Mouse (Mus musculus): ENCODE measurements around the gene Bhlhe41. TPM values are rescaled to one million over a fixed set of nuclear protein-coding genes. Genes with fewer than 3 reads are reported as not detected.

Gene Bhlhe41
- 1.3 and 1.9 TPM in 2 replicates for polyA plus RNA-seq (2015; fragmentation: Nextera tagmentation; extraction: Ambion mirVana)

- 1% methylated on average over 41 of the region's 57 CpGs for WGBS
- Histone ChIP-seq H3K27me3 (peaks cover 77% of the 10 kb centered on the region), H3K4me3 (peak within 1 kb of the TSS; percentile 62), H3K4me1 (peaks cover 42% of the 10 kb centered on the region), H3K9ac (peak within 1 kb of the TSS; percentile 72), H3K27ac (no peak within 1 kb of the TSS), H3K9me3 (replicated peaks) (no peaks in the 10 kb centered on the region), H3K4me2 (peak within 1 kb of the TSS; percentile 99), H3K36me3 (ENCODE audit: poor library complexity, severe bottlenecking) (no peaks in the 10 kb centered on the region)
- peak; percentile 36 for ATAC-seq
Measured at GRCm38 (mm10) chr6:145865289-145865885, at the start of gene Bhlhe41. Bhlhe41 (minus strand) TSS chr6:145865558.

GRCm38 (mm10) chr6:145912232-145912631 lies 46.9 kb upstream of the Bhlhe41 start:
- Histone ChIP-seq H3K4me1 (peaks cover 11% of the 10 kb centered on the region), H3K4me3 (no peak overlapping the region)
- no peak for ATAC-seq

GRCm38 (mm10) chr6:145910469-145911426 lies 45.4 kb upstream of the Bhlhe41 start:
- WGBS: 56% methylated on average over 3 of the region's 3 CpGs
- ATAC-seq: no peak
- H3K4me1 ChIP-seq: 0 out of 2 replicates have a peak, but pooled peaks cover under 1% of the 10 kb centered on the region
- no peaks in the 10 kb centered on the region for H3K36me3 ChIP-seq (ENCODE audit: poor library complexity, severe bottlenecking)
- no peak overlapping the region for H3K27ac ChIP-seq
- no peak overlapping the region for H3K9ac ChIP-seq
- no peak overlapping the region for H3K4me2 ChIP-seq
- H3K4me3 ChIP-seq: no peak overlapping the region
- H3K9me3 ChIP-seq (replicated peaks): no peaks in the 10 kb centered on the region
- 0 out of 2 replicates have a peak, but pooled peaks cover 6% of the 10 kb centered on the region for H3K27me3 ChIP-seq

More at GRCm38 (mm10) chr6:145912232-145912631, 46.9 kb upstream of the Bhlhe41 start:
- H3K9ac ChIP-seq: no peak overlapping the region
- H3K27me3 ChIP-seq: 0 out of 2 replicates have a peak, but pooled peaks cover 6% of the 10 kb centered on the region
- H3K36me3 ChIP-seq (ENCODE audit: poor library complexity, severe bottlenecking): no peaks in the 10 kb centered on the region
- H3K27ac ChIP-seq: no peak overlapping the region
- no peaks in the 10 kb centered on the region for H3K9me3 ChIP-seq (replicated peaks)
- no peak overlapping the region for H3K4me2 ChIP-seq

GRCm38 (mm10) chr6:145909943-145910342 lies 44.6 kb upstream of the Bhlhe41 start:
- 79% methylated on average over 4 of the region's 4 CpGs for WGBS
- no peak for ATAC-seq
- no peaks in the 10 kb centered on the region for H3K9me3 ChIP-seq (replicated peaks)
- H3K9ac ChIP-seq: no peak overlapping the region
- H3K4me3 ChIP-seq: no peak overlapping the region
- no peaks in the 10 kb centered on the region for H3K4me1 ChIP-seq
- no peak overlapping the region for H3K4me2 ChIP-seq
- H3K27me3 ChIP-seq: 0 out of 2 replicates have a peak, but pooled peaks cover 2% of the 10 kb centered on the region
- H3K27ac ChIP-seq: no peak overlapping the region
- H3K36me3 ChIP-seq (ENCODE audit: poor library complexity, severe bottlenecking): no peaks in the 10 kb centered on the region

- no peak for ATAC-seq
- no peak overlapping the region for H3K4me3 ChIP-seq
- H3K27me3 ChIP-seq: no peaks in the 10 kb centered on the region
- no peaks in the 10 kb centered on the region for H3K36me3 ChIP-seq (ENCODE audit: poor library complexity, severe bottlenecking)
- no peak overlapping the region for H3K4me2 ChIP-seq
- WGBS: 73% methylated on average over 7 of the region's 7 CpGs
- H3K4me1 ChIP-seq: no peaks in the 10 kb centered on the region
- H3K9me3 ChIP-seq (replicated peaks): no peaks in the 10 kb centered on the region
- no peak overlapping the region for H3K27ac ChIP-seq
- H3K9ac ChIP-seq: no peak overlapping the region
Measured at GRCm38 (mm10) chr6:145906096-145906890, 40.9 kb upstream of the Bhlhe41 start.

GRCm38 (mm10) chr6:145904616-145905015 lies 39.3 kb upstream of the Bhlhe41 start:
- 80% methylated on average over 5 of the region's 5 CpGs for WGBS

GRCm38 (mm10) chr6:145904169-145904568 lies 38.8 kb upstream of the Bhlhe41 start:
- no peaks in the 10 kb centered on the region for H3K9me3 ChIP-seq (replicated peaks)
- no peak overlapping the region for H3K27ac ChIP-seq
- no peak overlapping the region for H3K4me2 ChIP-seq
- H3K4me1 ChIP-seq: no peaks in the 10 kb centered on the region
- no peak for ATAC-seq
- no peak overlapping the region for H3K9ac ChIP-seq
- no peaks in the 10 kb centered on the region for H3K27me3 ChIP-seq
- H3K4me3 ChIP-seq: no peak overlapping the region
- no peaks in the 10 kb centered on the region for H3K36me3 ChIP-seq (ENCODE audit: poor library complexity, severe bottlenecking)
- WGBS: 95% methylated on average over 5 of the region's 5 CpGs

More at GRCm38 (mm10) chr6:145904616-145905015, 39.3 kb upstream of the Bhlhe41 start:
- H3K9ac ChIP-seq: no peak overlapping the region
- no peak overlapping the region for H3K4me3 ChIP-seq
- H3K27me3 ChIP-seq: no peaks in the 10 kb centered on the region
- no peak for ATAC-seq
- H3K9me3 ChIP-seq (replicated peaks): no peaks in the 10 kb centered on the region
- no peaks in the 10 kb centered on the region for H3K36me3 ChIP-seq (ENCODE audit: poor library complexity, severe bottlenecking)
- no peak overlapping the region for H3K27ac ChIP-seq
- H3K4me1 ChIP-seq: no peaks in the 10 kb centered on the region
- H3K4me2 ChIP-seq: no peak overlapping the region

- WGBS: 59% methylated on average over 8 of the region's 8 CpGs
- ATAC-seq: no peak
Measured at GRCm38 (mm10) chr6:145894669-145895342, 29.4 kb upstream of the Bhlhe41 start.

GRCm38 (mm10) chr6:145893366-145894021 lies 28.1 kb upstream of the Bhlhe41 start:
- 87% methylated on average over 13 of the region's 13 CpGs for WGBS
- H3K9ac ChIP-seq: no peak overlapping the region
- ATAC-seq: no peak
- no peaks in the 10 kb centered on the region for H3K36me3 ChIP-seq (ENCODE audit: poor library complexity, severe bottlenecking)
- H3K27ac ChIP-seq: no peak overlapping the region
- no peaks in the 10 kb centered on the region for H3K9me3 ChIP-seq (replicated peaks)
- 0 out of 2 replicates have a peak, but pooled peaks cover 2% of the 10 kb centered on the region for H3K4me1 ChIP-seq
- no peak overlapping the region for H3K4me2 ChIP-seq
- no peaks in the 10 kb centered on the region for H3K27me3 ChIP-seq
- no peak overlapping the region for H3K4me3 ChIP-seq

More at GRCm38 (mm10) chr6:145894669-145895342, 29.4 kb upstream of the Bhlhe41 start:
- no peak overlapping the region for H3K27ac ChIP-seq
- H3K9me3 ChIP-seq (replicated peaks): no peaks in the 10 kb centered on the region
- H3K36me3 ChIP-seq (ENCODE audit: poor library complexity, severe bottlenecking): no peaks in the 10 kb centered on the region
- no peaks in the 10 kb centered on the region for H3K27me3 ChIP-seq
- no peak overlapping the region for H3K4me3 ChIP-seq
- H3K4me1 ChIP-seq: no peaks in the 10 kb centered on the region
- no peak overlapping the region for H3K4me2 ChIP-seq
- H3K9ac ChIP-seq: no peak overlapping the region

- Histone ChIP-seq H3K9me3 (replicated peaks) (no peaks in the 10 kb centered on the region), H3K9ac (no peak overlapping the region), H3K27ac (no peak overlapping the region), H3K4me1 (0 out of 2 replicates have a peak, but pooled peaks cover 3% of the 10 kb centered on the region), H3K4me2 (no peak overlapping the region), H3K4me3 (no peak overlapping the region), H3K27me3 (no peaks in the 10 kb centered on the region), H3K36me3 (ENCODE audit: poor library complexity, severe bottlenecking) (no peaks in the 10 kb centered on the region)
- no peak for ATAC-seq
- 96% methylated on average over 20 of the region's 20 CpGs for WGBS
Measured at GRCm38 (mm10) chr6:145892381-145893265, 27.3 kb upstream of the Bhlhe41 start.

All from forebrain, embryonic 13.5 days (tissue).